Mouse (Mus musculus) lung, postnatal 4 days (tissue): Measurements from ENCODE around the gene Gm11492.

ENCODE experiments used
- DNase-seq, 2 experiments: peaks; one replicate each; pipeline ENCODE4 v3.0.0; 2021

Gene Gm11492

DNA sequence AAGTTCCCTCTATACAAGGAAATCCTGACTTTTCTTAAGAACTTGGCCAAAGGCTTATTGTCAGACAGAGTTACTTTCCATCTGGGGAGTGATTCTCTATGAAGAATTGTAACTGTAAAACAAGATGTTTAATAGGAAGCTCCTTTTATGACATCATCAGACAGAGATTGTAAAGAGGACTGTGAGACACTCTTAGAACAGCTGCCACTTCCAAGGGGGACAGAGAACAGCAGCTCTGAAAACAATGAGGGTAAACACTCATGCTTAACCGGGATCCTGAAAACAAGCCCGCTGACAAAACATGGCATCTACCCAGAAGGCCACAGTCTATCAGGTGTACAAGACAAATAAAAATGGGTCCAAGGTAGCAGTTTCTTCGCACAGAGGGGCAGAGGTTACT, at the start of gene Gm11492:
Gene Gm11492, plus strand, starts transcription at position 153 of the 400 bp plus-strand sequence.
- DNase-seq = no peak

DNA sequence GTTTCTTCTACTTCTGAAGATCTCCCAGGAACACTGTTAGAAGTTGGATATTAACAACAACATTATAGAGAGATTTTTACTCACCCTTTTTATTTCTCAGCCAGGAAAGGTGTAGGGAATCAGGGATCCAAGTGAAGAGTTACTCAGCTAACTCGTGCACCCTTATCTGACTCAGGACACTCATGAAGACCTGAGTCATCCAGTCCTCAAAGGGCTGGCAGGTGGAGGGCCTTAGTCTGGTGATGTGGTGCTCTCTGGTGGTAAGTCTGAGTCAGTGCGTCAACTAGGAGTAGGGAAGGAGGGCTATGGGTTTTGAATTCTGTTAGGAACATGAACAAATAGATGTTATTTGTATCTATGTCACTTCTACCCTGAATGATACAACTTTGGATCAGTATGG, 47.2 kb upstream of the Gm11492 start:
- DNase-seq = peak; percentile 25 to 52

DNA sequence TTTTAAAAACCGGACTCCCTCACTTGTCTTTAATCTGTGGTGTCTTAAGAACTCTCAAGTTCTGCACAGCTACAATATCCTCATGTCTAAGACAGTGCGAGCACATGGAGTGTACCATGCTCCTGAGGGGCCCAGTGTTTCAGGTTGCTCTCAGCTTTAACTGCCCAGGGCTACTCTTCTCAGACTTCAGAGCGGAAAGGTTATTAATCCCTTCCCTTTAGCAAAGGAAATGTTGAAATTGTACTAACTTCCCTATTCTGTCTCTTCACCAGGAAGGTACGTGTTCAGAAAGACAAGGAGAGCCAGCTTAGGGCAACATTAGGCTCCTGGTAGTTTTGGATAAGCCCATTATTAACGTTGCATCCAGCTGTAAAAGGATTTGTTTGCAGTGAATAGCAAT, 43.0 kb upstream of the Gm11492 start:
- no peak for DNase-seq

DNA sequence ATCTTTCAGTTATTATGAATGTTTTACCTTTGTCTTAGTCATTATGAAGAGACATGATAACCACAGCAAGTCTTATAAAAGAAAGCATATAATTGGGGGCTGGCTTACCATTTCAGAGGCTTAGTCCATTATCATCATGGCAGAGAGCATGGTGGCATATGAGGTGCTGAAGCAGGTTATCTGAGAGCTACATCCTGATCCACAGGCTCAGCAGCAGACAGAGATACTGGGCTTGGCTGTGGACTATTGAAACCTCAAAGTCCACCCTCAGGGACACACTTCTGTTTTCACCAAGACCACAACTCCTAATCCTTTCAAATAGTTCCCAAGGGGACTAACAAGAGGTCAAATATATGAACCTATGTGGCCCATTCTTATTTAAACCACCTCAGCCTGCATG, 42.5 kb upstream of the Gm11492 start:
- no peak for DNase-seq

GRCm38 (mm10) chr11:87524780-87525179, 41.7 kb upstream of the Gm11492 start:
- no peak for DNase-seq

GRCm38 (mm10) chr11:87527364-87527763, 39.1 kb upstream of the Gm11492 start:
- no peak for DNase-seq

DNA sequence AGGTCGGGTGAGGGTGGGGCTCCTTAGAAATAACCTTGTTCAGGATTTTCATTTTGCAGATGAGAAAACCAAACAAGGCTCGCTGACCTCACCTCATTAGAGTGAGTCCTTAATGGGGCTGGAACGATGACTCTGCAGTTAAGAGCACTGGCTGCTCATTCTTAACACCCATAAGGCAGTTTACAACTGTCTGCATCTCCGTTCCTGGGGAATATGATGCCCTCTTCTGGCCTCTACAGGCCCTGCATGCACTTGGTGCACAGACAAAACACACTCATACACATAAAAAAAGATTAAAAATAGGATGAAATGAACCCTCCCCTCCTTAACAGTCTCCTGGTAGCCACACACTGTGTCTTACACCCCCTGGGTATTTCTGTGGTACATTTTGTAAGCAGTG, 38.5 kb upstream of the Gm11492 start:
- DNase-seq = no peak

DNA sequence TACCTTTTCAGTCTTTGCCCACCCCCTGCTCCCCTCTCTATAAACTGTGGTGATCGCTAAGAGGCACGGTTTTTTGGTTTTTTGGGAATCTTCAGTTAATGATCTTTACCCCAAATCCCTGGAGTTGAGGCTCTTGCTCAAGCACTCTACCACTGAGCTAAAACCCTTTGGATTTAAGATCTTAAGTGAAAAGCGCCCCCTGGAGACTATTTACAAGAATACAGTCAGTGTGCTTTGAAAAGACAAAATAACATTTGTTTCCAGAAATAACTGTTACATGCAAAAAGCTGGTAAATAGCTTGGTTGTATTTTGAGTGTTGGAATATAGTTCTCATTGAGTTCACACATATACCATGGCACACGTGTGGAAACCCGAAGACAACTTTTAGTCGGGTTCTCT, 34.8 kb upstream of the Gm11492 start:
- DNase-seq = no peak

- DNase-seq = no peak
These were observed 24.2 kb upstream of the Gm11492 start for GRCm38 (mm10) chr11:87542285-87542684.

DNA sequence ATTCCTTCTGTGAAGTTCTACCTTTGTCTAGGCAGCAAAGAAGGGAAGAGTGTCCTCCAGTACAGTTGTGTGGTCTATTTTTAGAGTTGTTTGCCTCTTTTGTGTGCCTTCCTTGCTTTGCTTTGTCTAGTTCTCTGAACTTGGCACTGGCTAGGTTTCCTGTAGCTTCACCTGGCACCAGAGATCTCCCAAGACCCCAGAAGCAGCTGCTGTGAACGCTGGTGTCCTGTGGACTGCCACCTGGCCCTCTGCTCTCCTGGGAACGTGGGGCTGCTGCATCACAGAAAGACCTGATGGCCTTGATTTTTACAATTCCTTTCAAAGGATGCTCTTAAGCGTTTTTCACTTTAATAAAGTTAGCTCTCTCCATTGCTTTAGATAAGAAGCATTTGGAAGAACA, 23.5 kb upstream of the Gm11492 start:
- DNase-seq = no peak

- DNase-seq = no peak
These were observed 13.1 kb upstream of the Gm11492 start for GRCm38 (mm10) chr11:87553342-87553741.

DNA sequence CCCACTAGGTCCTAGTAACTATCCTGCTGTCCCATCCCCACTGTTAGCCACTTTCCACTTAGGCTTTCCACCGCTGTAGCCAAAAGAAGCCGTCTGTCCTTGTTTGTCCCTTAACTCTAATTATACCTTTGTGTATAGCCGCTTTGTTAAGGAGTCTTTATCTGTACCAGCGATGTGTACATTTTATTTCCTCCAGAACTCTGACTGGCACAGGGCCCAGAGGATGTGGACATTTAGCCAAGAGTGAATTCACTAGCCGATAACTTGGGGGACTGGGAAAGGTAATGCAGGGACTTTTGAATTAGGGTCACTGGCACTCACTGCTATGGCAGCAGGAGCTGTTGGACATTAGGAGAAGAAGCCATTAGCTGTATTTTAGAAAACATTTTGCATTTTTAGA, 12.1 kb upstream of the Gm11492 start:
- peak; percentile 72 to 73 for DNase-seq

DNA sequence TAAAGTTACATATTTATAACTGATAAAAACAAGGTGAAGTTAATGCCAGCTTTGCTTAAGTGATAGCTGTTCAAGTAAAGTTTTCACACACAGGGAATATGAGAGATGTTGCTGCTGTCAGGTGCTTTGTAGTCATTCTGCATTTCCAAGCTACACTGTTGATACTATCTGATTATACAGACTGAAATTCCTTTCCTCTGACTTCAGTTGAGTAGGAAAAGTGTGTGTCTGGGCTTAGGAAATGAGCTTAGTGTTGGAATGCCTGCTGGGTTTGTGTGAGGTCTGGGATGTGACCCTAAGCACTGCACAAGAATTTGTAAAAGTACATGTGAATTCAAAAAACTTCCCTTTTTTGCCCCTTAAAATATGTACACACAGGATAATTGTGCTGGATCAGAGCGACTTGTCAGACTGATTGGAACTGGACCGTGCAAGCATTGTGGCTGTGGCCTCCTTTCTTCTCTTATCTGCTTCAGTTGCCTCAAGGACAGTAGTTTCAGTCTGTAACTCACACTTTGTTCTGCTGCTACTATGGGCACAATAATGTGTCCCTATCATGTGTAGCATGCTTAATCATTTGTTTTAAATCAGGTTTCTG, 11.2 kb upstream of the Gm11492 start:
- no peak for DNase-seq

DNA sequence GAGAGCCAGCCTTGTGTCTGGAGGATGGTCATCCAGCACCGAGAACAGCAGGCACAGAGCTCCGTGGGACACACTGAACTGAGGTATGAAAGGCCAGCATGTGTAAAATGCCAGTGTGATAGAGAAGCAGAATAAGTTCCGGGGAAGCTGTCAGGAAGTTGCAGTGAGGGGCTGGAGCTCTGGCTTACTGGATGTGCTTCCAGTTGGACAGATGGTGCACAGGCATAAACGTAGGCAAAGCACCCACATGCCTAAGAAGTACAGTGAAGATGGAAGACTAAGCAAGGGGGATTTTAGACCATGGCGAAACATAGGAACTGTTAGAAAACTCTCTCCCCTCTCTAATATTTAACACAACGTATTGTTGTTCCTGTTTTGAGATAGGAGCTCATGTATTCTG, 5.2 kb upstream of the Gm11492 start:
- DNase-seq = no peak

DNA sequence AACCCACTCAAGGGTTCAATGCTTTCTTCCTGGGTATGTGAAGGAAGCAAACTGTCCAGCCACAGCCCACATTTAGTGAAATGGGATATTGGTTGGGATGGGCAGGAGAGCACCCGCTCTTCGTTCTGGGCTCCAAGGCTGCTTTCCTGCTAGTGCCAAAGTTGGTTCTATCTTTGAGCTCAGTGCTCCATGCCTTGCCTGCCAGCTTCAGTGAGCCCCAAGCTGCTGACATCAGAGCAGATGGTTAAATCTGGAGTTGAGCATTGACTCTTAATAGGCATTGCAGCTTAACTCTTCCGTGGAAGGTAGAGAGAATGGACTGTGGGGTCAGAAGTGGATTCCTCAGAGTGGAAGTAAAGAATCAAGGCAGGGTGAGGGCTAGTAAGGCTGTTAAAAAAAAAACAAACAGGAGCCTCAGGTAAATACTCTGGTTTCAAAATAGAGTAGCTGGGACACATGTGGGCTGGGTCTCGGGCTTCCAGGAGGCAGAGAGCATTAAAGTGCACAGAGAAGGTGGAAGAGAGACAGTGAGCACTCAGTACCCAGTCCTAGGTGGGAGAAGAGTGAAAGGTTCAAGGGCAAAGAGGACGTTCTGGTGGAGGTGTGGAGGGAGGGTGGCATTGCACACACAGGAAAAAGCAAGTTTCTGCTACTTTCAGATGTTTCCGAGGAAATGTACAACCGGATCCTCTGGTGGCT, 2.0 kb downstream of the Gm11492 start, which contains the start of gene Sept4:
Gene Sept4, plus strand, starts transcription at position 649 of the 699 bp plus-strand sequence.
- DNase-seq = no peak

GRCm38 (mm10) chr11:87570743-87571142, 4.3 kb downstream of the Gm11492 start:
- no peak for DNase-seq

- no peak for DNase-seq
These were observed 5.0 kb downstream of the Gm11492 start for GRCm38 (mm10) chr11:87571361-87571950.

DNA sequence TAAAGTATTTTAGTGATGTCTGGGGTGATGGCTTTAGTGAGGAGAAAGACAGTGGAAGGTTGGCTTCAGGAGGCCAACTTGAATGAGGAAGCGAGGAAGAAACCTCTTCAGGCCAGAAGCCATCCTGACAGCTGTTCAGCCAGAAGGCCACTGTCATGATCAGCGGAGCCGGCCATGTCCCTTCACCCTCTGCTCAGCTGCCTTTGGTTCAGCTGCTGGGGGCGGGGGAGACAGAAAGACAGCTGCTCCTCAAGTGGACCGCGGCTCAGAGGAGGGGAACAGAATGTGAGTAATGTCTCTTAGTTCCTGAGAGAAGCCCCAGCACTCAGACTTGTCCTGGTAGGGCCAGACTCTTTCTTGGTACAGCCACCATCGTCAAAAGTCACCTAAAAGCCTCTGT, 7.3 kb downstream of the Gm11492 start:
- peak in 1 of 2 experiments; percentile 73 for DNase-seq

- DNase-seq = no peak
These were observed 8.2 kb downstream of the Gm11492 start for GRCm38 (mm10) chr11:87574520-87575180.

- peak in 1 of 2 experiments; percentile 11 for DNase-seq
These were observed 11.3 kb downstream of the Gm11492 start for GRCm38 (mm10) chr11:87577601-87578248.

- peak; percentile 78 to 85 for DNase-seq
These were observed 12.0 kb downstream of the Gm11492 start for GRCm38 (mm10) chr11:87578249-87578962.

DNA sequence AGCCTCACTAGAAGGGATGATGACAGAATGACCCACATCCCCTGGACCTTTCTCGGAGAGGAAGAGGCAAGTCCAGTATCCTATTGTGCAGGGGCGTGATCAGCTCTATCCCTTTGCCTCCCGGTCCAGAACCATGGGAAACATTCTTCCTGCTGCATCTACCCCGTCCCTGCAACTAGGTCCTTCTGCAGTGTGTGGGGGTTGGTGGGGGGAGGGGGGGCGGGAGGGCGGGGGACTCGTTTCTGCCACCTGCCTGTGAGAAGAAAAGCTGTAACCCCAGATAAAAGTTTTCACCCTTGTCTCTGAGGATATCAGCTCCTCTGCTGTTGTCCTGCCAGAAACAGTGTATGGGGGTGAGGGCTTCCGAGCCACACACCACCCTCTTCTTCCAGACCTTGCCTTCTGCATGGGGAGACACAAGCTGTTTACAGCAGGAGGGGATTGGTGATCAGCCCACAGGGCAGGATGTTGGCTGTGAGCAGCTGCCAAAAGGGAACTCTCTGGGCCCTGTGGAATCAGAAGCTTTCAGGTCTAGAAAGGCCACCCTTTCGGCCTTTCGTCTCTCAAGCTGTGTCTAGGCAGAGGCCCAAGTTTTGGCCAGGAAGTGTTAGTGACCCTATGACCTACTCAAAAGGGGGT, 12.6 kb downstream of the Gm11492 start:
- peak; percentile 57 to 83 for DNase-seq
